Mouse (Mus musculus) stomach, embryonic 16.5 days (tissue): ENCODE data around the gene Cd55. TPM values are rescaled to one million over a fixed set of nuclear protein-coding genes. Genes with fewer than 3 reads are reported as not detected.
"Not testable (repeated sequence)": the region's sequence is repeated elsewhere in the genome, so short reads cannot be mapped to it uniquely, and the experiment has no call there.

Experiments
- ATAC-seq: fragments of 200-750 bp; cut with Nextera tagmentation; 2 replicates; pipeline ENCODE4 v1.8.0; 2017; ENCODE audit warnings: moderate number of reproducible peaks, moderate TSS enrichment; ENCODE audit not compliant: insufficient read depth, low FRiP score
- H3K27ac ChIP-seq: fragments of 300-500 bp; sonication (generic); 2 replicates; pipeline ENCODE4 v1.5.1; 2014; ENCODE audit warnings: low read length
- H3K27me3 ChIP-seq: fragments of 300-500 bp; sonication (generic); 2 replicates; pipeline ENCODE4 v1.6.1; 2014; ENCODE audit warnings: low read length, control low read depth, mixed read lengths; ENCODE audit not compliant: control insufficient read depth, insufficient read depth
- H3K36me3 ChIP-seq: fragments of 300-500 bp; sonication (generic); 2 replicates; pipeline ENCODE4 v1.6.1; 2014; ENCODE audit warnings: low read length; ENCODE audit not compliant: control insufficient read depth, insufficient read depth
- H3K4me1 ChIP-seq: fragments of 300-500 bp; sonication (generic); 2 replicates; pipeline ENCODE4 v1.6.1; 2014; ENCODE audit warnings: low read length, control low read depth, mixed read lengths; ENCODE audit not compliant: control insufficient read depth, insufficient read depth
- H3K4me2 ChIP-seq: fragments of 300-500 bp; sonication (generic); 2 replicates; pipeline ENCODE4 v1.6.1; 2014; ENCODE audit warnings: low read depth, low read length, mixed read lengths
- H3K4me3 ChIP-seq: fragments of 300-500 bp; sonication (generic); replicated peaks from 2 replicates; pipeline ENCODE4 v1.5.1; 2014; ENCODE audit warnings: mild to moderate bottlenecking, low read length
- H3K9ac ChIP-seq: fragments of 300-500 bp; sonication (generic); 2 replicates; pipeline ENCODE4 v1.6.1; 2014; ENCODE audit warnings: low read length
- H3K9me3 ChIP-seq: fragments of 300-500 bp; sonication (generic); replicated peaks from 2 replicates; pipeline ENCODE4 v1.6.1; 2016; ENCODE audit warnings: low read length, control low read depth; ENCODE audit not compliant: control insufficient read depth
- WGBS: fragments of 180-500 bp; shearing (Covaris S2); extraction: QIAGEN DNeasy Blood & Tissue Kit; methylation state at CpG from one replicate; pipeline ENCODE4 v1.1.7; 2014; 5-methylcytosine and 5-hydroxymethylcytosine counted together
- polyA plus RNA-seq: library from polyadenylated mRNA; unstranded; fragments of >200 nt; fragmentation: Nextera tagmentation; extraction: Ambion mirVana; gene quantifications from 2 replicates; pipeline ENCODE4 v1.2.1, GENCODE M21; 2015

Gene Cd55
- polyA plus RNA-seq, 1 experiment from 2014 or later, result 55.3 TPM

- not testable (repeated sequence) for H3K27ac ChIP-seq, ATAC-seq, H3K27me3 ChIP-seq, H3K4me2 ChIP-seq, H3K9ac ChIP-seq, H3K9me3 ChIP-seq, H3K4me1 ChIP-seq, H3K36me3 ChIP-seq, H3K4me3 ChIP-seq
- WGBS, result 28% methylated on average over 1 of the region's 1 CpGs
These were observed 19.6 kb downstream of the Cd55 start for GRCm38 (mm10) chr1:130442930-130443329.

DNA sequence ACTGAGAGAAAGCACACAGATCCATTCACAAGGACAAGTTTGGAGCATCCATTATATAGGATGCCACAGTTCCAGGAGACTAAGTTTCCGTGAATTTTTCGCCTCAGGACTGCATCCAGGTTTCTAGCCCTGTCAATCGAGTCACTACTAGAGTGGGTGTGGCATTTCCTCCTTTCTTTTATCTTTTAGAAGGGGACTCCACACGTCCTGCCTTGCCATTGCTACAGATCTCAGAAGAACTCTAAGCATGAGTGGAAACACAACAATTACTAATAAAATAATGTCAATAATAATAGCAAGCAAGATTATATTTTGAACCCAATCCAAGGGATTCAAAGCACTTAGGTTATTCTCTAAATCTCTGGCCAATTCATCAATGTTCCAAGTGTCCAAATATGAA is 31.6 kb downstream of the Cd55 start:
- 71% methylated on average over 4 of the region's 4 CpGs for WGBS
- Histone ChIP-seq H3K9ac (no peak overlapping the region), H3K9me3 (no peaks in the 10 kb centered on the region), H3K4me1 (peaks cover 3% of the 10 kb centered on the region; the same call in 1 of the 2 replicates), H3K4me3 (no peak overlapping the region), H3K27me3 (no peaks in the 10 kb centered on the region), H3K27ac (no peak overlapping the region), H3K36me3 (no peaks in the 10 kb centered on the region), H3K4me2 (no peak overlapping the region)
- no peak for ATAC-seq

GRCm38 (mm10) chr1:130428667-130429066 is 33.9 kb downstream of the Cd55 start:
- H3K9me3 ChIP-seq, H3K36me3 ChIP-seq, H3K27me3 ChIP-seq, H3K4me2 ChIP-seq, H3K4me1 ChIP-seq, H3K4me3 ChIP-seq, ATAC-seq, H3K27ac ChIP-seq, H3K9ac ChIP-seq: not testable (repeated sequence)

- not testable (repeated sequence) for H3K4me3 ChIP-seq, H3K4me2 ChIP-seq, H3K27me3 ChIP-seq, H3K27ac ChIP-seq, H3K9ac ChIP-seq, H3K9me3 ChIP-seq, H3K4me1 ChIP-seq, H3K36me3 ChIP-seq
- 14% methylated on average over 2 of the region's 3 CpGs for WGBS
- peak; percentile 85 for ATAC-seq
These were observed 35.2 kb downstream of the Cd55 start for GRCm38 (mm10) chr1:130427175-130427853.

- ATAC-seq, result peak; percentile 51; the same call in 1 of the 2 replicates
- no peak within 1 kb of the TSS; the same call in 1 of the 2 replicates for H3K4me2 ChIP-seq
- WGBS, result 52% methylated on average over 18 of the region's 18 CpGs
These were observed 39.9 kb downstream of the Cd55 start, which contains the start of gene Cd55b for GRCm38 (mm10) chr1:130422664-130423111. Gene Cd55b, minus strand, starts transcription at chr1:130423009.

DNA sequence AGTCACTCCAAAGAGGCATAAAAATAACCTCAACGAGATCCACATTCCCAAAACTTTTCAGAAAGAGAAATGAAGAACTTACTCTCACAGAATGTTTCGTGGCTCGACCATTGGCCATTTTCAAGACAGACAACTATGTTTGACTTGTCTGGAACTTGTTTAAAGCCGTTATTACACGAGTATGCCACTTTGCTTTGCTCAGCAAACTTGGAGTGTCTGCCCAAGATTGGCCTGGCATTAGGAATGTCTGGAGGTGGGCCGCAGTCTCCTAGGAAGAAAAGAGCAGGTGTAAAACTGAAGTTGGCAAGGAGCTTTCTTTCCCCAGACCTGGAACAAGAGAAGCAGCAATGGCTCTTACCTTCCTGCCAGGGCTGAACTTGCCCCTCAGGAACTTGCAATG is 40.5 kb downstream of the Cd55 start:
- not testable (repeated sequence) for H3K4me3 ChIP-seq, H3K27ac ChIP-seq, H3K36me3 ChIP-seq, H3K4me2 ChIP-seq, H3K9me3 ChIP-seq, ATAC-seq, H3K4me1 ChIP-seq, H3K9ac ChIP-seq, H3K27me3 ChIP-seq
- WGBS, result no CpG with 5 or more reads among the region's 6 CpGs

More at GRCm38 (mm10) chr1:130422664-130423111, 39.9 kb downstream of the Cd55 start, which contains the start of gene Cd55b:
- no peaks in the 10 kb centered on the region for H3K9me3 ChIP-seq
- no peak within 1 kb of the TSS for H3K4me3 ChIP-seq
- no peaks in the 10 kb centered on the region for H3K36me3 ChIP-seq
- no peak within 1 kb of the TSS for H3K27ac ChIP-seq
- no peak within 1 kb of the TSS for H3K9ac ChIP-seq
- no peaks in the 10 kb centered on the region; the same call in 1 of the 2 replicates for H3K4me1 ChIP-seq
- no peaks in the 10 kb centered on the region for H3K27me3 ChIP-seq

DNA sequence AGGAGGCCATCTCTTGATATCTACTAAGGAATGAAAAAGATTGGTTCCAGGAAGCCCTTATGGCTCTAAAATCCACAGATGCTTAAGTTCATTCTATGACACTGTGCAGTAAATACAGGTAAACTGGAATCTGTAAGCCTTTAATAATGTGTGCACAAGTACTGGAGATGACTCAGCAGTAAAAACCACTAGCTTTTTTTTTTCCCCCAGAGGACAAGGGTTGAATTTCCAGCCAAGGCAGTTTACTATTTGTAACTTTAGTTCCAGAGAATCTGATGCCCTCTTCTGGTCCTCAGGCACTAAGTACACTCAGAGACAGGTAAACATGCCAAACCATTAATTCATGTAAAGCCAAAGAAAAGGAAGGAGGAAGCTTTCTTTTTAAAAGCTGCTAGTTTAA is 65.4 kb downstream of the Cd55 start:
- H3K4me3 ChIP-seq, H3K9me3 ChIP-seq, H3K4me2 ChIP-seq, H3K4me1 ChIP-seq, H3K27ac ChIP-seq, H3K27me3 ChIP-seq, H3K9ac ChIP-seq, H3K36me3 ChIP-seq, ATAC-seq: not testable (repeated sequence)

Other genes starting within 250 kb of the Cd55 start
- 0.21 and 0.29 TPM in 2 replicates for gene Cd55b, start 39.7 kb downstream of the Cd55 start, polyA plus RNA-seq
- gene Zp3r, start 166.9 kb upstream of the Cd55 start, polyA plus RNA-seq, result 0.17 TPM in 1 of 2 replicates, not detected in the other
- 0.45 and 0.81 TPM in 2 replicates for gene C4bp, start 198.9 kb upstream of the Cd55 start, polyA plus RNA-seq